Mouse (Mus musculus): Measurements from ENCODE around the gene Iqgap2. TPM values are rescaled to one million over a fixed set of nuclear protein-coding genes. Genes with fewer than 3 reads are reported as not detected.

The Iqgap2 gene
- polyA plus RNA-seq, 1 experiment from 2014 or later = 3.4 TPM

DNA sequence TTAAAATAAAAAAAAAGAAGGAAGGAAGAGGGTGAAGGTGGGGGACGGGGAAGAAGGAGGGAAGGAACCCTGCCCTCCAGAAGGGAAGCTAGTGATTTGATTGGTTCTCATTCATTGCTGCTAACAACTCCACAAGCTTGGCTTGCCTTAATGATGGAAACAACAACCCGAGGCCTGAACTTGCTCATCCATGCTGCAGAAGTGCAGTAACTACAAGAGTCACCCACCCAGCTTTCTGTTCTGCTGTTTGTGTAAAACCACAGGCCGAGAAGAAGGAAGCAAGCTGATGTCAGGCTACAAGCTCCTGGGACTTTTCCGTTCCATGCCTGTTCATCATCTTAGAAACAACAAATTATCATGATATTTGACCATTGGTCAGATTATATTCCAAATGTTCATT, 176.4 kb downstream of the Iqgap2 start:
- no peak overlapping the region for H3K4me3 ChIP-seq
- H3K4me1 ChIP-seq = no peaks in the 10 kb centered on the region
- H3K4me2 ChIP-seq = no peak overlapping the region
- no peak overlapping the region for H3K27ac ChIP-seq
- H3K36me3 ChIP-seq (replicated peaks) = no peaks in the 10 kb centered on the region
- no peaks in the 10 kb centered on the region for H3K27me3 ChIP-seq (replicated peaks)
- H3K9me3 ChIP-seq = no peaks in the 10 kb centered on the region
- no peak overlapping the region for H3K9ac ChIP-seq
- ATAC-seq (replicated peaks) = no peak
- WGBS = 83% methylated on average over 4 of the region's 4 CpGs

DNA sequence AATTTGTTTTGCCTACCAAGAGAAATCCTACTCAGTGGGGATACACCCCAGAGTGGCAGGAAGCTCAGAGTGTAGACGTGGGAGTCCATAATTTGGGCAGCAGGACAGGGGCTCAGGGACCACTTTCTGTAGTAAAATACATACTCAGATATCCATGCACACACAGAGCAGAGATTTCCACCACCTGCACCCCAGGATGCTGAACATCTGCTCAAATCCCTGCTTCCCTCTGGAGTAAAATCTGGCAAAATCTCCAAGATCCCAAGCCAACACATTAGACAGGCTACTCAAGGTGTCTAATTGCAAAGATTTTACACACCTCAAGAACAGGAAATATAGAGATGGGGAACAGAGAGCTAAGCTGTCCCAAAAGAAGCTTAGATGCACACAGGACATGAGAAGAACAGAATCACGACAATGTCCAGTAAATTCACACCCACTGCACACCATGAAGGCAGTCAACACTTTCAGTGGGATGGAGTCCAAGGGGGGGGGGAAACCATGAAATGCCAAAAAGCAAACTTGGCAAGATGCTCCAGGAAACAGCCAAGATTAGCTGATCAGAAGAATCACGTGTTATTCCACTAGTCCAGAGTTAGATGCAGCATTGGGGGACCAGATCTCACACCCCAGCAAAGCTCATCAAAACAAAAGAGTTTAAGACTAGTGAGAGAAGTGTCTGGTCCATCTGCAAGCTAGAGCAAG, 177.3 kb downstream of the Iqgap2 start:
- H3K27me3 ChIP-seq (replicated peaks) = no peaks in the 10 kb centered on the region
- 65% methylated on average over 3 of the region's 3 CpGs for WGBS

GRCm38 (mm10) chr13:95712570-95713268, 179.0 kb downstream of the Iqgap2 start:
- Histone ChIP-seq H3K9me3 (no peaks in the 10 kb centered on the region), H3K27ac (no peak overlapping the region), H3K27me3 (replicated peaks) (no peaks in the 10 kb centered on the region), H3K36me3 (replicated peaks) (no peaks in the 10 kb centered on the region), H3K4me3 (no peak overlapping the region), H3K4me2 (no peak overlapping the region), H3K4me1 (no peaks in the 10 kb centered on the region), H3K9ac (no peak overlapping the region)
- ATAC-seq (replicated peaks) = no peak
- 93% methylated on average over 9 of the region's 9 CpGs for WGBS

More for the DNA sequence above, 177.3 kb downstream of the Iqgap2 start:
- Histone ChIP-seq H3K27ac (no peak overlapping the region), H3K9me3 (no peaks in the 10 kb centered on the region), H3K4me3 (no peak overlapping the region), H3K4me1 (no peaks in the 10 kb centered on the region), H3K9ac (no peak overlapping the region), H3K4me2 (no peak overlapping the region), H3K36me3 (replicated peaks) (no peaks in the 10 kb centered on the region)
- no peak for ATAC-seq (replicated peaks)

GRCm38 (mm10) chr13:95712054-95712453, 179.7 kb downstream of the Iqgap2 start:
- Histone ChIP-seq H3K4me1 (no peaks in the 10 kb centered on the region), H3K27ac (no peak overlapping the region), H3K4me3 (no peak overlapping the region), H3K4me2 (no peak overlapping the region), H3K9ac (no peak overlapping the region), H3K9me3 (no peaks in the 10 kb centered on the region), H3K27me3 (replicated peaks) (no peaks in the 10 kb centered on the region), H3K36me3 (replicated peaks) (no peaks in the 10 kb centered on the region)
- no peak for ATAC-seq (replicated peaks)

DNA sequence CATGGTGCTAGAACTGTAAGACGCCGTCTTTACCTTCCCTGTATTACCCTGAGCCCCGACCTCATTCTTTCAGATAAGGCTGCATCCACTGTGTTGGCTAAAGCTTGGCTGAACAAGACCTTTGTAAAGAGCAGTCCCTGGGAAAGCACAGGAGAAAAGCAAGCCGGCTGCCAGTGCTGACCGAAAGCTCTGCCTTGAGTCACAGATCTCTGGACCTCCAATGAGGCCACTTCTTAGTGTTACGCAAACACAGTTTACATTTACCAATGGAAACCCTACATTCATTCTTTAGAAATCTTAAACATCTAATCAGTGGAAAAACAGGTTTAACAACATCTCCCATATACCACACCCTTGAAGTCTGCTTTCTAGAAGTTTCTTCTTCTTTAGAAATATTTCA, 186.1 kb downstream of the Iqgap2 start:
- 95% methylated on average over 6 of the region's 6 CpGs for whole genome bisulfite sequencing
- no peaks in the 10 kb centered on the region for H3K36me3 ChIP-seq (replicated peaks)
- no peaks in the 10 kb centered on the region for H3K9me3 ChIP-seq
- no peak overlapping the region for H3K9ac ChIP-seq
- no peak for ATAC-seq (replicated peaks)
- no peaks in the 10 kb centered on the region for H3K27me3 ChIP-seq (replicated peaks)
- no peaks in the 10 kb centered on the region for H3K4me1 ChIP-seq
- no peak overlapping the region for H3K27ac ChIP-seq
- H3K4me2 ChIP-seq = no peak overlapping the region
- H3K4me3 ChIP-seq = no peak overlapping the region

DNA sequence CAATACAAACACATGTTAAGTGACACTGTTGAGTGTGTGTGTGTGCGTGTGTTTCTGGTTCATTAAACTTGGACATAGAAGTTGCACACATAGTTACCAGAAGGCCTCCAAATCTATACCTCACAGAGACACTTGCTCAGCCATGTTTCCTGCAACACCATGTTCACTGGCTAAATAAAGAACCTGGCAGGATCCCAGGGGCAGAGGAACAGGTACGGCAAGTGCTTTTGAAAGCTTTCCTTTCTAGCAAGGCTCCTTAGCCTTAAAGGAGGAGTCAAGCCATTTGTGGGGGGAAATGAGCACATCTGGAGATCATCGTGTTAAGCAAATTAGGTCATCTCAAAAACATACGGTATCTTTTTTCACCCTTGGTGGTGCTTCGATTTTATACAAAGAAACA, 188.3 kb downstream of the Iqgap2 start:
- H3K4me3 ChIP-seq = no peak overlapping the region
- H3K9ac ChIP-seq = no peak overlapping the region
- H3K4me1 ChIP-seq = no peaks in the 10 kb centered on the region
- no peaks in the 10 kb centered on the region for H3K9me3 ChIP-seq
- 85% methylated on average over 5 of the region's 5 CpGs for WGBS
- H3K4me2 ChIP-seq = no peak overlapping the region
- H3K36me3 ChIP-seq (replicated peaks) = no peaks in the 10 kb centered on the region
- H3K27me3 ChIP-seq (replicated peaks) = no peaks in the 10 kb centered on the region
- H3K27ac ChIP-seq = no peak overlapping the region
- ATAC-seq (replicated peaks) = no peak

DNA sequence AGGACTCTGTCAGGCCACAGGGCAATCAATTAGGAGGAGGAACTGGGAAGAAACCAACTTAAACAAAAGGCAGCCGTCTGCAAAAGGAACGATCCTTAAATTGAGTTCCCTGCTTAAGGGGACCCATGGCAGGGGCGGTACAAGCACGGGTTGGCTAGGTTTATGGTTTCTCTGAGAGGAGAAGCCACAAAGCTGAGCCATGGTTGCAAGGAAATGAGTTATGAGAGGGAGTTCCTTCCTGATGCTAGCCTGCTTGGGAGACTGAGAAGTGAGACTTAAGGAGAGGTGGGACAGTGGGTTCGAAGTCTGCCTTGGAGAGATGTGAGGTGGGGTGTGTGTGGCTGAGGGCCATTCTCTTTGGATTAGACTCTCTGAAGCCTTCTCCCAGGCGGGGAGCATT, 193.8 kb downstream of the Iqgap2 start:
- Histone ChIP-seq H3K36me3 (replicated peaks) (no peaks in the 10 kb centered on the region), H3K9me3 (no peaks in the 10 kb centered on the region), H3K4me1 (no peaks in the 10 kb centered on the region), H3K9ac (no peak overlapping the region), H3K27me3 (replicated peaks) (no peaks in the 10 kb centered on the region), H3K27ac (no peak overlapping the region), H3K4me3 (no peak overlapping the region), H3K4me2 (no peak overlapping the region)
- WGBS = 50% methylated on average over 6 of the region's 6 CpGs
- no peak for ATAC-seq (replicated peaks)

DNA sequence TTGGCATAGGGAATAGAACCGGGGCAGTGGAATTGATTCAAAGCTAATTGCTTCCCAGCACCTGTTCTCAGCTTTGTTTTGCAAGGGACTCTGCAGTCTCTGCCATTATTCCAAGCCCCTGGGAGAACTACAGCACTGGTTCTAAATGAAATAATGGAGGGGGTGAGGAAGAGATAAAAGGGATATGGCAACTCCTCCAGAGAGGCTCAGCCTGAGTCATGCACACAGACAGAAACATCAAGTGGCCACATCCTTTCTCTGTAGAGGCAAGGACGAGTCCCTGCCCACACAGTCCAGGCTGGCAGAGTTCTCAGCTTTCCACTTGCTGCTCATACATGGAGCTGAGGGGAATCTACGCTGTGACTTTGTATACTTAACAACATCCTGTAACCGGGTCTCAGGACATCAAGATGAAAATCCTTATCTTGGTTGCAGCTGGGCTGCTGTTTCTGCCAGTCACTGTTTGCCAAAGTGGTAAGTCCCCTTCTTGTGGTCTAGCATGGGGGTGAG, 195.0 kb downstream of the Iqgap2 start, which contains the start of gene F2rl2:
F2rl2 (plus strand) TSS at position 200 of the 510 bp plus-strand sequence.
- 61% methylated on average over 4 of the region's 4 CpGs for WGBS
- Histone ChIP-seq H3K9me3 (no peaks in the 10 kb centered on the region), H3K4me2 (no peak within 1 kb of the TSS), H3K9ac (no peak within 1 kb of the TSS), H3K36me3 (replicated peaks) (no peaks in the 10 kb centered on the region), H3K27ac (no peak within 1 kb of the TSS), H3K27me3 (replicated peaks) (no peaks in the 10 kb centered on the region), H3K4me1 (no peaks in the 10 kb centered on the region), H3K4me3 (no peak within 1 kb of the TSS)
- no peak for ATAC-seq (replicated peaks)

- Histone ChIP-seq H3K4me1 (no peaks in the 10 kb centered on the region), H3K9me3 (no peaks in the 10 kb centered on the region), H3K36me3 (replicated peaks) (no peaks in the 10 kb centered on the region), H3K4me3 (no peak overlapping the region), H3K4me2 (no peak overlapping the region), H3K27me3 (replicated peaks) (no peaks in the 10 kb centered on the region), H3K9ac (no peak overlapping the region), H3K27ac (no peak overlapping the region)
- ATAC-seq (replicated peaks) = no peak; the same call in 1 of the 2 replicates
- 82% methylated on average over 9 of the region's 9 CpGs for WGBS
Observed at GRCm38 (mm10) chr13:95696120-95696653, 195.5 kb downstream of the Iqgap2 start.

- no peak overlapping the region for H3K27ac ChIP-seq
- ATAC-seq (replicated peaks) = no peak
- H3K9me3 ChIP-seq = no peaks in the 10 kb centered on the region
- H3K27me3 ChIP-seq (replicated peaks) = no peaks in the 10 kb centered on the region
- H3K36me3 ChIP-seq (replicated peaks) = no peaks in the 10 kb centered on the region
- no peaks in the 10 kb centered on the region for H3K4me1 ChIP-seq
- 89% methylated on average over 8 of the region's 8 CpGs for WGBS
- H3K4me3 ChIP-seq = no peak overlapping the region
- H3K9ac ChIP-seq = no peak overlapping the region
- no peak overlapping the region for H3K4me2 ChIP-seq
Observed at GRCm38 (mm10) chr13:95692201-95692600, 199.5 kb downstream of the Iqgap2 start.

DNA sequence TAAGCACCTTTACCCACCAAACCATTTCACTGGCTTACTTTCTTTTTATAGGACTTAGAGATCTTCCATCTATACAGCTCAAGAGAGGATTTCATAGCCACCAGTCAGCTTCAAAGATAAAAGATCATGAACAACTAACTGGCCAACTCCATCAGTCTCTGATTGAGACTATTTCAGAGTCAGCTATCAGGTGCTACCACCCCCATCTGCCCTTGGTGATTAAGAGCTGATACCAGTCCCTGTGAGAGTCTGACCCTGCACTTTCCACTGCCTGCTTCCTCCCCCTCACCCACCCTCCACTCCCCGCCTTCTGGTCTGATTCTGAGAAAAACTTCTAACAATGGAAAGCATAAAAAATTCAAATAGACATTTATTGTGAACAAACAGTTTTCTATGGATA, 203.1 kb downstream of the Iqgap2 start:
- Histone ChIP-seq H3K9ac (no peak overlapping the region), H3K27ac (no peak overlapping the region), H3K4me2 (no peak overlapping the region), H3K4me3 (no peak overlapping the region), H3K27me3 (replicated peaks) (no peaks in the 10 kb centered on the region), H3K36me3 (replicated peaks) (no peaks in the 10 kb centered on the region), H3K4me1 (no peaks in the 10 kb centered on the region), H3K9me3 (no peaks in the 10 kb centered on the region)
- ATAC-seq (replicated peaks) = no peak
- 84% methylated on average over 1 of the region's 1 CpGs for WGBS

DNA sequence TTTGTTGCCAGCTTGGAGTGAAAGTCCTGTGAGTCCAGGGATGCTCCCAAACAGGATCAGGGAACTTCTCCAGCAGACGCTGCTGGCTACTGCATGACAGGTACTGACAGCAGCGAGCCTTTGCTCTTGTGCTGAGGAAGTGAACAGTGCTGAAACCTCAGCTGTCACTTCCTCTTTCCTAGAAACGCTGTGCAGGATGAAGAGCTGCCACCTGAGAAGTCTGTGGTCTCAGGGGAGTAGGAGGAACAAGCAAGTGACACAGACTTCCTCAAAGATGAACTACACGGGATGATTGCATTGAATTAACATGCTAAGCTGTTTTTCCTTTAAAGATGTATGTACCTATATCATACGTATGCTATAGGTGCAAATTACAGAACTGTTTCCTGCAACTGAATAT, 206.0 kb downstream of the Iqgap2 start:
- H3K4me1 ChIP-seq = no peaks in the 10 kb centered on the region
- no peak overlapping the region for H3K4me3 ChIP-seq
- H3K9me3 ChIP-seq = no peaks in the 10 kb centered on the region
- H3K9ac ChIP-seq = no peak overlapping the region
- no peak overlapping the region for H3K27ac ChIP-seq
- H3K36me3 ChIP-seq (replicated peaks) = no peaks in the 10 kb centered on the region
- H3K4me2 ChIP-seq = no peak overlapping the region
- 89% methylated on average over 5 of the region's 5 CpGs for WGBS
- ATAC-seq (replicated peaks) = no peak
- H3K27me3 ChIP-seq (replicated peaks) = no peaks in the 10 kb centered on the region
